Mouse (Mus musculus): Measurements from ENCODE around the gene Taar8c.

- TF ChIP-seq CTCF (IDR thresholded peaks at IDR 0.05; ENCODE audit: extremely low read depth, insufficient read depth, low read length): no peak
- no peak for TF ChIP-seq POLR2A (IDR thresholded peaks at IDR 0.05; ENCODE audit: extremely low read depth, insufficient read depth, low read length)
These were observed 32.4 kb upstream of the Taar8c start for GRCm38 (mm10) chr10:24134071-24134645.

Data from cortical plate, adult 2 months (tissue).